ENCODE assay signal across 8 mouse cellular contexts in genomic region chr3:34648833-34649719, GRCm38 (mm10). TPM values are rescaled to one million over a fixed set of nuclear protein-coding genes. Genes with fewer than 3 reads are reported as not detected.
DNase-seq lines count a peak whose midpoint lies in the region; ATAC-seq and TF ChIP-seq lines count a peak whose summit lies in the region.

No protein-coding gene starts in this region.

- H3K27ac ChIP-seq in gastrocnemius, adult 2 months, result no peak overlapping the region
- peak overlapping the region; percentile 80 for H3K27ac ChIP-seq in forebrain, embryonic 16.5 days (ENCODE audit: low read length)
- H3K27ac ChIP-seq in lung, embryonic 16.5 days (ENCODE audit: low read length), result no peak overlapping the region

- H3K27me3 ChIP-seq in forebrain, embryonic 16.5 days (replicated peaks; ENCODE audit: control insufficient read depth, insufficient read depth, low read length), result no peaks in the 10 kb centered on the region
- peaks cover 84% of the 10 kb centered on the region for H3K27me3 ChIP-seq in lung, embryonic 16.5 days (ENCODE audit: control insufficient read depth, insufficient read depth, low read depth, low read length)

- H3K9me3 ChIP-seq in forebrain, embryonic 16.5 days (ENCODE audit: control insufficient read depth, low read length), result no peaks in the 10 kb centered on the region
- no peaks in the 10 kb centered on the region for H3K9me3 ChIP-seq in lung, embryonic 16.5 days (ENCODE audit: control insufficient read depth, low read length)

- H3K9ac ChIP-seq in forebrain, embryonic 16.5 days (replicated peaks; ENCODE audit: low read depth, low read length), result peak overlapping the region; percentile 57
- H3K9ac ChIP-seq in lung, embryonic 16.5 days (ENCODE audit: low read length), result no peak overlapping the region

- TF ChIP-seq CTCF in gastrocnemius, adult 2 months (IDR thresholded peaks at IDR 0.05), result no peak

- H3K4me1 ChIP-seq in forebrain, embryonic 16.5 days (replicated peaks; ENCODE audit: control insufficient read depth, insufficient read depth, low read length), result peaks cover 35% of the 10 kb centered on the region
- peaks cover 20% of the 10 kb centered on the region for H3K4me1 ChIP-seq in lung, embryonic 16.5 days (replicated peaks; ENCODE audit: control insufficient read depth, insufficient read depth, low read length)

- H3K36me3 ChIP-seq in forebrain, embryonic 16.5 days (ENCODE audit: control insufficient read depth, insufficient read depth), result no peaks in the 10 kb centered on the region
- no peaks in the 10 kb centered on the region for H3K36me3 ChIP-seq in lung, embryonic 16.5 days (ENCODE audit: control insufficient read depth, insufficient read depth, low read length)

- DNase-seq in gastrocnemius, adult 2 months, result no peak
- DNase-seq in gastrocnemius, postnatal 14 days, result no peak
- peak; percentile 79 for DNase-seq in ES-CJ7 (ENCODE audit: low read depth, low spot score)
- no peak for DNase-seq in thymus, postnatal 25 days
- no peak for DNase-seq in kidney, adult 18-20 months

- ATAC-seq in forebrain, embryonic 16.5 days, result peak; percentile 62
- peak; percentile 51 for ATAC-seq in lung, embryonic 16.5 days (ENCODE audit: low read depth)
- no peak for ATAC-seq in activated CD4-positive, CD25-positive, alpha-beta regulatory T cell, adult 4 months

- H3K4me2 ChIP-seq in forebrain, embryonic 16.5 days (ENCODE audit: low read length), result peak overlapping the region; percentile 56
- H3K4me2 ChIP-seq in lung, embryonic 16.5 days (ENCODE audit: low read depth, low read length), result peak overlapping the region; percentile 62

- peak overlapping the region; percentile 66 for H3K4me3 ChIP-seq in gastrocnemius, adult 2 months
- peak overlapping the region; percentile 68 for H3K4me3 ChIP-seq in forebrain, embryonic 16.5 days (replicated peaks; ENCODE audit: low read length)
- peak overlapping the region; percentile 48 for H3K4me3 ChIP-seq in lung, embryonic 16.5 days (ENCODE audit: low read length)

- under 1% methylated on average over 50 of the region's 50 CpGs for WGBS in forebrain, embryonic 16.5 days
- WGBS in lung, embryonic 16.5 days, result 1% methylated on average over 50 of the region's 50 CpGs

- intact Hi-C loops in gastrocnemius, adult 2 months (cut with DNase I), result loop anchor here (2.0 to 10.0 kb wide), 2 partner anchors 456 to 834 kb away; no protein-coding TSS in a partner anchor
- intact Hi-C loops in gastrocnemius, postnatal 14 days (cut with DNase I; ENCODE audit: low total_unique reads), result loop anchor here (2.0 kb wide), 1 partner anchor 454 kb away; no protein-coding TSS in a partner anchor

RNA-seq across cellular contexts. Expression of gene Sox2, which starts 1.1 kb away (rescaled TPM):
- not detected for total RNA-seq in gastrocnemius, adult 2 months (2021)
- under 1 TPM in 1 of 2 experiments, not detected in 1; 0.39 TPM for total RNA-seq in gastrocnemius, postnatal 14 days (2021)
- 20.8 and 24.0 TPM in 2 replicates for polyA plus RNA-seq in forebrain, embryonic 16.5 days (2015; fragmentation: Nextera tagmentation; extraction: Ambion mirVana)
- polyA plus RNA-seq in lung, embryonic 16.5 days (2015; fragmentation: Nextera tagmentation; extraction: Ambion mirVana), result 1.6 and 1.9 TPM in 2 replicates
- not detected for polyA plus RNA-seq in activated CD4-positive, CD25-positive, alpha-beta regulatory T cell, adult 4 months (2017; shearing (Covaris generic))
